Mouse (Mus musculus) urinary bladder, adult 18-20 months (tissue): ENCODE measurements around the gene Cep164.
"Not testable (repeated sequence)": the region's sequence is repeated elsewhere in the genome, so short reads cannot be mapped to it uniquely, and the experiment has no call there.

Source experiments
- DNase-seq, 2 experiments: peaks; one replicate each; pipeline ENCODE4 v3.0.0; 2022; ENCODE audit warnings: low spot score in 2 of 2, mixed read lengths in 2 of 2

The Cep164 gene

GRCm38 (mm10) chr9:45788405-45788804 lies 40.1 kb downstream of the Cep164 start:
- DNase-seq = no peak

GRCm38 (mm10) chr9:45787547-45787946 lies 40.9 kb downstream of the Cep164 start:
- DNase-seq = no peak

- no peak for DNase-seq
Observed at GRCm38 (mm10) chr9:45787071-45787470, 41.4 kb downstream of the Cep164 start.

- no peak for DNase-seq
Observed at GRCm38 (mm10) chr9:45783249-45784069, 45.0 kb downstream of the Cep164 start.

- DNase-seq = no peak
Observed at GRCm38 (mm10) chr9:45779201-45779600, 49.3 kb downstream of the Cep164 start.

GRCm38 (mm10) chr9:45776176-45776575 lies 52.3 kb downstream of the Cep164 start:
- DNase-seq = not testable (repeated sequence)

GRCm38 (mm10) chr9:45774088-45774487 lies 54.4 kb downstream of the Cep164 start:
- DNase-seq = no peak

GRCm38 (mm10) chr9:45769596-45769995 lies 58.9 kb downstream of the Cep164 start:
- no peak for DNase-seq

GRCm38 (mm10) chr9:45768421-45768820 lies 60.1 kb downstream of the Cep164 start:
- DNase-seq = no peak

GRCm38 (mm10) chr9:45767155-45767554 lies 61.3 kb downstream of the Cep164 start:
- DNase-seq = no peak

- no peak for DNase-seq
Observed at GRCm38 (mm10) chr9:45766195-45766594, 62.3 kb downstream of the Cep164 start.

- DNase-seq = peak in 1 of 2 experiments; percentile 45
Observed at GRCm38 (mm10) chr9:45754452-45755091, 73.9 kb downstream of the Cep164 start.

- no peak for DNase-seq
Observed at GRCm38 (mm10) chr9:45749917-45750316, 78.6 kb downstream of the Cep164 start.

- no peak for DNase-seq
Observed at GRCm38 (mm10) chr9:45745451-45745850, 83.0 kb downstream of the Cep164 start.

- DNase-seq = no peak
Observed at GRCm38 (mm10) chr9:45740584-45740980, 87.9 kb downstream of the Cep164 start.

GRCm38 (mm10) chr9:45739702-45740583 lies 88.5 kb downstream of the Cep164 start:
- no peak for DNase-seq

- no peak for DNase-seq
Observed at GRCm38 (mm10) chr9:45739001-45739701, 89.3 kb downstream of the Cep164 start.

- no peak for DNase-seq
Observed at GRCm38 (mm10) chr9:45733246-45733645, 95.2 kb downstream of the Cep164 start.

GRCm38 (mm10) chr9:45731851-45732250 lies 96.6 kb downstream of the Cep164 start:
- DNase-seq = no peak

GRCm38 (mm10) chr9:45719997-45720396 lies 108.5 kb downstream of the Cep164 start:
- no peak for DNase-seq
